Mouse (Mus musculus): ENCODE measurements around the gene Tardbp.

DNA sequence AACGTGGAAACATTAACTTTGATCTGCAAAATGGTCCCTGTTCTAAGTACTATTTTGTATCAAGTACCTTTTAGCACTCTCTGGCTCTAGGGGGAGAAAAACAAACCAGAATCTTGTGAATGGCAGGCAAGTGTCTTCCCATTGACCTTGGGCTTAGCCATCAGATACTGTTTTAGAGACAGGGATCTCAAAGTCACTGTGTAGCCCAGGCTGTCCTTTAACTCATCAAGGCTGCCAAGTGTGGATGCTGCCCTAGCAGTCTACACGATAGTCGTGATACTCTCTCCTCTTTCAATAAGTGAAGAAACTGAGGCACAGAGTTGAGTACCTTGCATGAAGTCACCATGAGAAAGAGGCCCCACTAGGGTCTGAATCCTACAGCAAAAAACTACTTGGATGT is 427 bp upstream of the Tardbp start:
- no peak for TF ChIP-seq CTCF (conservative IDR thresholded peaks at IDR 0.05; ENCODE audit: low read length)
- TF ChIP-seq NANOG (IDR thresholded peaks at IDR 0.05; ENCODE audit: borderline replicate concordance, low read length): no peak

Data from E14TG2a.4 (cell line).